Mouse (Mus musculus) thymus, adult 2 months (tissue): Measurements from ENCODE around the gene Mei1.

Experiments used
- CTCF ChIP-seq: fragments of 200-500 bp; IDR thresholded peaks from 2 replicates; pipeline ENCODE4 v1.5.1; 2012; ENCODE audit warnings: mild to moderate bottlenecking, control low read depth, low read length, moderate library complexity, borderline replicate concordance; ENCODE audit not compliant: control insufficient read depth, poor library complexity, insufficient read depth; ENCODE audit errors: extremely low read depth
- POLR2A ChIP-seq: fragments of 200-500 bp; IDR thresholded peaks from 2 replicates; pipeline ENCODE4 v1.6.1; 2012; ENCODE audit warnings: mild to moderate bottlenecking, low read length, control low read depth, moderate library complexity; ENCODE audit not compliant: control insufficient read depth, poor library complexity, insufficient read depth; ENCODE audit errors: extremely low read depth

DNA sequence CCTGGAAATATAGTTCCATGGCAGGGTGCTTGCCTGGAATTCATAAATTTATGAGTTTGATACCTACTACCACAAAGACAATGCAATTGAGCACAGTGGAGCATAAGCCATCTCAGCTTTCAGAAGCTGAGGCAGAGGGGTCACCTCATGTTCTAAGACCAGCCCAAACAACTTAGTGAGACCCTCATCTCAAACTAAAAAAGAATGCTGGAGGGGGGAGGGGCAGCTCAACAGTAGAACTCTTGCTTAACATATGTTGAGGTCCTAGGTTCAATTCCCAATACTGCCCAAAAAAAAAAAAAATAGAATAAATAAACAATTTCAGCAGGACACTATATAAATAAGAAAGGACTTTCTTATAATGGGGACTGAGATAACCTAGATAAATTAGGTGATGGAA lies 80.2 kb downstream of the Mei1 start:
- TF ChIP-seq POLR2A (no peak), CTCF (no peak)
